ENCODE assay signal across 12 mouse cellular contexts in the genomic region with DNA sequence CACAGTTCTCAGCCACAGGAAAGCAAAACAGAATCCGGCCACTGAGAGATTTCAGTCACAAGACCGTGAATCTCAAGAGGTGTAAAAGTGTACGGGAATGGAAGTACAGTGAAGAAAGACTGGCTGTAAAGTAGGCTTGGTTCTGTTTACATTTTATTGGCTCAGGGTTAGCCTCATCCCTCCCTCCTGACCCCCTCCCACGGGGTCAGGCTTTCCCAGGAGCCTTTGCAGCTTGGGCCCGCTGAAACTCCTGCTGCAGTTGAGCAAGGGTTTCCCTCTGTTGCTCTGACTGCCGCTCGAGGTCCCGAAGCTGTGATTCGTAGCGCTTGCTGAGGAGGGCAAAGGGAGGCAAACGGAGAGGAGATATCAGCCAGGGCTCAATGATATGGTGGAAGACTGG. TPM values are rescaled to one million over a fixed set of nuclear protein-coding genes. Genes with fewer than 3 reads are reported as not detected.
A peak's percentile ranks its signal among the peaks of the same experiment; 100 is the strongest.
DNase-seq lines count a peak whose midpoint lies in the region; ATAC-seq and TF ChIP-seq lines count a peak whose summit lies in the region.
"Had no signal": no experiment of that assay in that cellular context is flagged by ENCODE, and none has a peak within 500 bp of the region (broad histone marks: within the 10 kb centered on the region; RNA-seq: fewer than 3 reads in every experiment).

No protein-coding gene starts in this region.

- DNase-seq in kidney, adult 2 months: no peak
- DNase-seq in midbrain, embryonic 14.5 days: no peak
- no peak for DNase-seq in left cerebral cortex, adult 8-10 months (ENCODE audit: low spot score in 2 of 2)
- no peak for DNase-seq in spleen, postnatal 10 days (ENCODE audit: low spot score in 2 of 2)
- DNase-seq in adrenal gland, postnatal 36 days: no peak
- DNase-seq: embryo, embryonic 11 days; kidney, postnatal 36 days; lung, postnatal 4 days; thymus, postnatal 25 days had no signal

- no peak for TF ChIP-seq CTCF in kidney, adult 2 months (conservative IDR thresholded peaks at IDR 0.05; ENCODE audit: insufficient read depth, insufficient read length, low read depth, low read length)
- TF ChIP-seq CTCF in bone marrow macrophage, adult 2 months (IDR thresholded peaks at IDR 0.05; ENCODE audit: low read depth, low read length): no peak

- no peaks in the 10 kb centered on the region for H3K27me3 ChIP-seq in kidney, embryonic 15.5 days
- H3K27me3 ChIP-seq in kidney, adult 2 months (replicated peaks; ENCODE audit: control insufficient read depth, insufficient read depth, low read length): no peaks in the 10 kb centered on the region
- H3K27me3 ChIP-seq in hindbrain, embryonic 15.5 days: no peaks in the 10 kb centered on the region
- no peaks in the 10 kb centered on the region for H3K27me3 ChIP-seq in midbrain, embryonic 14.5 days (ENCODE audit: control insufficient read depth, insufficient read depth, low read length)

- H3K9me3 ChIP-seq in kidney, embryonic 15.5 days (replicated peaks): no peaks in the 10 kb centered on the region
- H3K9me3 ChIP-seq in hindbrain, embryonic 15.5 days: no peaks in the 10 kb centered on the region
- H3K9me3 ChIP-seq in midbrain, embryonic 14.5 days (ENCODE audit: control insufficient read depth, low read length): no peaks in the 10 kb centered on the region

- H3K36me3 ChIP-seq in kidney, embryonic 15.5 days: peaks cover 56% of the 10 kb centered on the region
- H3K36me3 ChIP-seq in kidney, adult 2 months (ENCODE audit: control insufficient read depth, insufficient read depth, low read length): no peaks in the 10 kb centered on the region
- H3K36me3 ChIP-seq in hindbrain, embryonic 15.5 days: peaks cover 11% of the 10 kb centered on the region; the same call in 1 of the 2 replicates
- H3K36me3 ChIP-seq in midbrain, embryonic 14.5 days (ENCODE audit: control insufficient read depth, insufficient read depth, low read length): peaks cover 48% of the 10 kb centered on the region

- TF ChIP-seq POLR2A in kidney, adult 2 months (IDR thresholded peaks at IDR 0.05; ENCODE audit: low read depth, low read length): no peak
- no peak for TF ChIP-seq POLR2A in bone marrow macrophage, adult 2 months (IDR thresholded peaks at IDR 0.05; ENCODE audit: borderline replicate concordance, low read depth, low read length)

- H3K4me2 ChIP-seq in kidney, embryonic 15.5 days: peak overlapping the region; percentile 94
- H3K4me2 ChIP-seq in hindbrain, embryonic 15.5 days: peak overlapping the region; percentile 97
- peak overlapping the region; percentile 95; the same call in 1 of the 2 replicates for H3K4me2 ChIP-seq in midbrain, embryonic 14.5 days (ENCODE audit: low read length)

- WGBS in kidney, embryonic 15.5 days: 67% methylated on average over 11 of the region's 11 CpGs
- 69% methylated on average over 11 of the region's 11 CpGs for WGBS in kidney, adult 2 months
- WGBS in hindbrain, embryonic 15.5 days: 86% methylated on average over 11 of the region's 11 CpGs
- WGBS in midbrain, embryonic 14.5 days: 88% methylated on average over 11 of the region's 11 CpGs

- no peak for ATAC-seq in kidney, embryonic 15.5 days (replicated peaks; ENCODE audit: low FRiP score)
- ATAC-seq in hindbrain, embryonic 15.5 days (ENCODE audit: low FRiP score, low read depth): no peak
- ATAC-seq in midbrain, embryonic 14.5 days (ENCODE audit: low FRiP score, low TSS enrichment): no peak

- peak overlapping the region; percentile 90 for H3K4me3 ChIP-seq in kidney, embryonic 15.5 days (replicated peaks)
- H3K4me3 ChIP-seq in kidney, adult 2 months (ENCODE audit: insufficient read depth, low read depth, low read length): no peak overlapping the region
- H3K4me3 ChIP-seq in bone marrow macrophage, adult 2 months (ENCODE audit: insufficient read depth, low read length): peak overlapping the region; percentile 89
- H3K4me3 ChIP-seq in hindbrain, embryonic 15.5 days: peak overlapping the region; percentile 85; the same call in 1 of the 2 replicates
- no peak overlapping the region for H3K4me3 ChIP-seq in midbrain, embryonic 14.5 days (replicated peaks; ENCODE audit: low read depth, low read length)

- H3K9ac ChIP-seq in kidney, embryonic 15.5 days: peak overlapping the region; percentile 86; the same call in 1 of the 2 replicates
- no peak overlapping the region for H3K9ac ChIP-seq in hindbrain, embryonic 15.5 days
- H3K9ac ChIP-seq in midbrain, embryonic 14.5 days (replicated peaks; ENCODE audit: low read length): no peak overlapping the region

- no peak overlapping the region for H3K27ac ChIP-seq in kidney, embryonic 15.5 days
- no peak overlapping the region for H3K27ac ChIP-seq in kidney, adult 2 months (ENCODE audit: insufficient read depth, low read depth, low read length)
- no peak overlapping the region for H3K27ac ChIP-seq in bone marrow macrophage, adult 2 months (ENCODE audit: insufficient read depth, low read depth, low read length)
- no peak overlapping the region for H3K27ac ChIP-seq in hindbrain, embryonic 15.5 days (replicated peaks)
- H3K27ac ChIP-seq in midbrain, embryonic 14.5 days (replicated peaks; ENCODE audit: low read depth, low read length): no peak overlapping the region

- peaks cover 25% of the 10 kb centered on the region for H3K4me1 ChIP-seq in kidney, embryonic 15.5 days
- H3K4me1 ChIP-seq in kidney, adult 2 months (ENCODE audit: control insufficient read depth, insufficient read depth, low read length): no peaks in the 10 kb centered on the region
- peaks cover 9% of the 10 kb centered on the region; the same call in 1 of the 2 replicates for H3K4me1 ChIP-seq in bone marrow macrophage, adult 2 months (ENCODE audit: control insufficient read depth, insufficient read depth, low read length)
- H3K4me1 ChIP-seq in hindbrain, embryonic 15.5 days (replicated peaks): peaks cover 23% of the 10 kb centered on the region
- H3K4me1 ChIP-seq in midbrain, embryonic 14.5 days (ENCODE audit: control insufficient read depth, insufficient read depth, low read length): peaks cover 16% of the 10 kb centered on the region

RNA-seq across cellular contexts. Expression of a gene that starts 1.4 kb away (rescaled TPM):
- polyA plus RNA-seq in kidney, embryonic 15.5 days (2015; fragmentation: Nextera tagmentation; extraction: Ambion mirVana): 171 and 183 TPM in 2 replicates
- polyA plus RNA-seq in kidney, adult 2 months (2012; rRNA removed): 27.4 and 41.1 TPM in 2 replicates
- polyA plus RNA-seq in bone marrow macrophage, adult 2 months (2012; ENCODE audit: insufficient read depth, insufficient read length, missing spikeins): 54.1 and 54.9 TPM in 2 replicates
- 172 and 185 TPM in 2 replicates for polyA plus RNA-seq in hindbrain, embryonic 15.5 days (2015; fragmentation: Nextera tagmentation; extraction: Ambion mirVana)
- polyA plus RNA-seq in midbrain, embryonic 14.5 days (2014; fragmentation: Nextera tagmentation; extraction: Ambion mirVana): 167 and 188 TPM in 2 replicates
- 100 to 1,000 TPM in 1 of 4 experiments, 10 to 100 TPM in 3; 81.6 to 112 (median 95.7) TPM for total RNA-seq in left cerebral cortex, adult 8-10 months (2022)
- total RNA-seq in adrenal gland, postnatal 36 days (2021): 10 to 100 TPM; 89.2 to 90.6 TPM

RNA-seq across cellular contexts. Expression of a gene that starts 1.7 kb away (rescaled TPM):
- 41.8 and 44.0 TPM in 2 replicates for polyA plus RNA-seq in kidney, embryonic 15.5 days (2015; fragmentation: Nextera tagmentation; extraction: Ambion mirVana)
- polyA plus RNA-seq in kidney, adult 2 months (2012; rRNA removed): 15.3 and 16.0 TPM in 2 replicates
- 10.1 and 10.2 TPM in 2 replicates for polyA plus RNA-seq in bone marrow macrophage, adult 2 months (2012; ENCODE audit: insufficient read depth, insufficient read length, missing spikeins)
- polyA plus RNA-seq in hindbrain, embryonic 15.5 days (2015; fragmentation: Nextera tagmentation; extraction: Ambion mirVana): 24.3 and 26.5 TPM in 2 replicates
- 15.5 and 16.9 TPM in 2 replicates for polyA plus RNA-seq in midbrain, embryonic 14.5 days (2014; fragmentation: Nextera tagmentation; extraction: Ambion mirVana)
- 10 to 100 TPM; 10.9 to 14.7 (median 13.7) TPM for total RNA-seq in left cerebral cortex, adult 8-10 months (2022)
- total RNA-seq in adrenal gland, postnatal 36 days (2021): 10 to 100 TPM; 34.4 to 34.9 TPM

RNA-seq across cellular contexts. Expression of a gene that starts 9.4 kb away (rescaled TPM):
- 30.7 and 34.5 TPM in 2 replicates for polyA plus RNA-seq in kidney, embryonic 15.5 days (2015; fragmentation: Nextera tagmentation; extraction: Ambion mirVana)
- polyA plus RNA-seq in kidney, adult 2 months (2012; rRNA removed): 61.8 and 78.6 TPM in 2 replicates
- polyA plus RNA-seq in bone marrow macrophage, adult 2 months (2012; ENCODE audit: insufficient read depth, insufficient read length, missing spikeins): 209 and 216 TPM in 2 replicates
- polyA plus RNA-seq in hindbrain, embryonic 15.5 days (2015; fragmentation: Nextera tagmentation; extraction: Ambion mirVana): 55.1 and 60.1 TPM in 2 replicates
- 47.2 and 50.3 TPM in 2 replicates for polyA plus RNA-seq in midbrain, embryonic 14.5 days (2014; fragmentation: Nextera tagmentation; extraction: Ambion mirVana)
- total RNA-seq in left cerebral cortex, adult 8-10 months (2022): 10 to 100 TPM; 48.9 to 73.4 (median 60.6) TPM
- 10 to 100 TPM; 37.0 to 45.9 TPM for total RNA-seq in adrenal gland, postnatal 36 days (2021)

RNA-seq across cellular contexts. Expression of a gene that starts 12.5 kb away (rescaled TPM):
- polyA plus RNA-seq in kidney, embryonic 15.5 days (2015; fragmentation: Nextera tagmentation; extraction: Ambion mirVana): 5.1 and 5.6 TPM in 2 replicates
- 6.7 and 7.8 TPM in 2 replicates for polyA plus RNA-seq in kidney, adult 2 months (2012; rRNA removed)
- polyA plus RNA-seq in bone marrow macrophage, adult 2 months (2012; ENCODE audit: insufficient read depth, insufficient read length, missing spikeins): 8.3 and 8.7 TPM in 2 replicates
- polyA plus RNA-seq in hindbrain, embryonic 15.5 days (2015; fragmentation: Nextera tagmentation; extraction: Ambion mirVana): 12.8 and 14.1 TPM in 2 replicates
- 8.0 and 10.1 TPM in 2 replicates for polyA plus RNA-seq in midbrain, embryonic 14.5 days (2014; fragmentation: Nextera tagmentation; extraction: Ambion mirVana)
- total RNA-seq in left cerebral cortex, adult 8-10 months (2022): 1 to 10 TPM; 5.8 to 6.9 (median 6.2) TPM
- 1 to 10 TPM; 4.0 to 6.6 TPM for total RNA-seq in adrenal gland, postnatal 36 days (2021)

RNA-seq across cellular contexts. Expression of a gene that starts 16.8 kb away (rescaled TPM):
- 48.0 and 53.5 TPM in 2 replicates for polyA plus RNA-seq in kidney, embryonic 15.5 days (2015; fragmentation: Nextera tagmentation; extraction: Ambion mirVana)
- polyA plus RNA-seq in kidney, adult 2 months (2012; rRNA removed): 54.2 and 60.5 TPM in 2 replicates
- 41.3 and 49.7 TPM in 2 replicates for polyA plus RNA-seq in bone marrow macrophage, adult 2 months (2012; ENCODE audit: insufficient read depth, insufficient read length, missing spikeins)
- polyA plus RNA-seq in hindbrain, embryonic 15.5 days (2015; fragmentation: Nextera tagmentation; extraction: Ambion mirVana): 74.8 and 76.6 TPM in 2 replicates
- polyA plus RNA-seq in midbrain, embryonic 14.5 days (2014; fragmentation: Nextera tagmentation; extraction: Ambion mirVana): 50.6 and 63.2 TPM in 2 replicates
- 10 to 100 TPM; 70.6 to 79.6 (median 72.8) TPM for total RNA-seq in left cerebral cortex, adult 8-10 months (2022)
- total RNA-seq in adrenal gland, postnatal 36 days (2021): 10 to 100 TPM; 53.4 to 59.9 TPM

Comparison
In these comparisons a context has a peak if more than half of its experiments do, and no peak if none do; other contexts are left out.
1. H3K4me3 ChIP-seq: peak in kidney, embryonic 15.5 days (single experiment), bone marrow macrophage, adult 2 months (single experiment) and hindbrain, embryonic 15.5 days (single experiment); none in kidney, adult 2 months (single experiment) and midbrain, embryonic 14.5 days (single experiment).
2. Peak in every context shown above with its lines, with median percentiles within 50 percentile points of each other: H3K4me2 ChIP-seq.